Mouse (Mus musculus) megakaryocyte progenitor cell, adult 5-6 weeks (primary cell): ENCODE measurements around the gene 1110008P14Rik. TPM values are rescaled to one million over a fixed set of nuclear protein-coding genes. Genes with fewer than 3 reads are reported as not detected.
A peak's percentile ranks its signal among the peaks of the same experiment; 100 is the strongest.

Source experiments
- ATAC-seq: replicated peaks from 2 replicates; pipeline ENCODE4 v1.8.0; 2016; ENCODE audit warnings: mild to moderate bottlenecking, moderate TSS enrichment, inconsistent platforms; ENCODE audit not compliant: poor library complexity
- total RNA-seq, 2 experiments: library from RNA; stranded (forward) in 1 of 2; stranded (reverse) in 1 of 2; fragments of 157-497, 149-512 nt in 1 of 2; fragments of 200-1000 nt in 1 of 2; gene quantifications; 2 replicates each; pipeline versions ENCODE4 v1.2.3 to v1.2.4; 2015 to 2017

The 1110008P14Rik gene
- total RNA-seq, 2 experiments from 2014 or later: 15.4 to 18.1 TPM

DNA sequence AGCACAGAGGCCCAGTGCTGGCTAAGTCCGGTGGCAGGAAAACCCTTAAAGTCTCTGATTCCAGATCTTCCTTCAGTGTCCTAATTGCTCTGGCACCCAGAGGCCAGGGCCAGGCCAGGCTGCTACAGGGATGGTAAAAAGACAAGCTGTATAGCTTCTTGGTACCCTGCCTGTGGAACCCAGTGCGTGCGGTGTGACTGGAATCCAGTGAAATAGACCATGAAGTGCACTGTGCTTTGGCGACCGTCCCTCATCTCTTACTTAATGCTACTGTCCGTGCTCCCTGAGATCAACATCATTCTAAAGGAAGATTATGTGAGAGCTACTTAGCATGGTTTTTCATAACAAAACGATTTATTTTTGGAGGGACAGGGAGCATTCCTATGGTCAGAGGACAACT, 29.7 kb upstream of the 1110008P14Rik start:
- ATAC-seq: no peak

DNA sequence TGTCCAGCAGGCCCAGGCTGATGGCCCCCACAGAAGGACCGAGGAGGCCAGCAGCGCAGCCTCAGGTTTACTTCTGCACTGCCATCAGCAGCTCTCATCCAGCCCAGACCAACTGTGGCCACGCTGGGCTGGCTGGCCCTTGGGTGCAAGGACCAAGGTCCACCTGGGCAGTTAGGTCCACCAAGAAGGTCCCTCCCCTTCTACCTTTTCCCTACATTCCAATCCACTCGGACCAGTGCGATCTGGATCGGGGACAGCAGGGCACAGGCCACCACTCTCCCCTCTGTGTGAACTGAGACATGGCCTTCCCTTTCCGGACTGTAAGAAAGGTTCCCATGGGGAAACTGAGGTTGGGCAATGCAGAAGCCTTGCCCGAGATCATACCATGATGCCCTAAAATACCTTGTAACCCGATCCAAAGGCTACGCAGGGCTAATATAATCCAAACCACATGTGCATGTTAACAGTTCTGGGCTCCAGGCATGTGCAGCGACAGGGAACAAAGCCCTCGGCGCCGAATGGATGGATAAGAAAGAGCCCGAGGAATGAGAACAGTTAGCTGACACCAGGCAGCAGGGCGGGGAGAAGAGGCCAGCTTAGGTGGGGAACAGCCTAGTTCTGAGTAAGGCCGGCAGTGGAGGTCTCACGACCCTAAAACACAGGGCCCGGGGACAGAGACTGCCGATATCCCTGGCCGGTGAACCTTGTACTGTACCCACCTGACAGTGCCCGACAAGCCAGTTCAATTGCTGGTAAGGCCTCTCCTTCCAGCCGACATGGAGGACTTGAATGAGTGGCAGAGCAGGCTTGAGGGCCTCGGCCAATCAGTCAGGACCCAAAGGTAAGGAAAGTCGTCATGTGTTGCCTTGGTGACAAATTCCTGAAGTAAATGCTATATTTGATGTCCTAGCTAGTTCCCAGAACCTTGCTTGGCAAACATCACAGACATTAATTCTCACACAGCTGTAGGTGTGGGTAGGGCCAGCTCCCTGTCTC, 27.0 kb upstream of the 1110008P14Rik start:
- no peak for ATAC-seq

DNA sequence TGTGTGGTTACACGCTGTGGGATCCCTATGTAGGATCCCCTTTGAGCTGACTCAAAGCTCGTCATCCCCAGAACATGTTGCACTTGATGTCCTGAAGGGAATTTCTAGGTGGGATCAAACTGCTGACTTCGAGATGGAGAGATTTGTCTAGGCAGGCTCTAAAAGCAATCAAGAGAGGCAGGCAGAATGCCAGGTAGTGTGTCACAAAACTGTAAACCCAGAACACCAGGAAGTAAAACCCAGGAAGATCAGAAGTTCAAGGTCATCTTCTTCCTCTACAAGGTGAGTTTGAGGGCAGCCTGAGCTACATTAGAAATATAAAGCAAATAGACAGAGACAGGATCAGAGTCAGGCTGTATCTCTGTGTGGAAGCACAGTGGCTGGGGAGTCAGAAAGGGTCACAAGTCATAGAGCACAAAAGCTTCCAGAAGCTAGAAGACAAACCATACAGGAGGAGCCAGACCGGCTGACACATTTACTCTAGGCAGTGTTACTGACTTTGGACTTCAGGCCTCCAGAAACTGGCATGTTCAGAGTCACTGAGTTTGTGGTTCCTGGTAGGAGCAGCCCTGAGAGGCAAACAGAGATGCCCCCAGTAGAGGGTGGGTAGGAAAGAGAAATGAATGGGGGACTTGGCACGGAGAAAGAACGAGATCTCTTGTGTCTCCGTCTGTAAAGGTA, 25.5 kb upstream of the 1110008P14Rik start:
- no peak for ATAC-seq

DNA sequence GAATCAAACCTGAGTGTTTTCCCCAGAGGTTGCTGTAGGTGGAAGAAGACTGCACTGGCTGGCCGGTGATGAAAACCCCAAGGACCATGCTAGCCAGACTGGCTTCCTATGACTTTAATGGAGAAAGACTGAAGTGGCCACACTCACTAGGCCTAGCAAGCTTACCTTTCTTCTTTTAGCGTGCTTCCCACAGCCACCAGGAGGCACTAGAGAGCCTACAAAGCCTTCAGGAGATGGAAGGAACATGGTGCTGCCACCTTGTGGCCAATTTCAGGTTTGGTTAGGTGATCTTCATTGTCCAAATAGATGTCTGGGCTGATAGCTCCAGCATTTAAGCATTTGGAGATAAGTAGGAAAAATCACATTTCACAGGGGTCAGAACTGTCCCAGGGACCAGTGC, 22.9 kb upstream of the 1110008P14Rik start:
- ATAC-seq: peak; percentile 99

DNA sequence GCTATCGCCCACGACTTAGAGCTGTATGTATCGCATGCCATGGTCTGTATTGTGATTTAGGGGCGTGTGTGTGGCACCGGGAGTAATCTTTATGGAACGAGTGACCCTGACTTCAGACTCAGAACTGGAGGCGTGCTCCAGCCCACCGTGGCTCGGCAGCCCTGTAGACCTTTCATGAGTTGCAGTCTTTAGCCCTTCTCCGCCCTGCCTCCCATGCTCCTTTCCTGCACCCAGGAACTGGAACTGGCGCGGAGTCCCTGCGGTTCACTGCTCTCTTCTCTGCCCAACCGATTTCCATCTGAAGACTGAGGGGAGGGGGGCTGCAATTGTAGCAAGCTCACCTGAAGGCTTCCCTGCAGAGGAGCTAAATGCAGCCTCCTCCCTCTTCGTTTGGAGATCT, 15.0 kb upstream of the 1110008P14Rik start:
- no peak for ATAC-seq

DNA sequence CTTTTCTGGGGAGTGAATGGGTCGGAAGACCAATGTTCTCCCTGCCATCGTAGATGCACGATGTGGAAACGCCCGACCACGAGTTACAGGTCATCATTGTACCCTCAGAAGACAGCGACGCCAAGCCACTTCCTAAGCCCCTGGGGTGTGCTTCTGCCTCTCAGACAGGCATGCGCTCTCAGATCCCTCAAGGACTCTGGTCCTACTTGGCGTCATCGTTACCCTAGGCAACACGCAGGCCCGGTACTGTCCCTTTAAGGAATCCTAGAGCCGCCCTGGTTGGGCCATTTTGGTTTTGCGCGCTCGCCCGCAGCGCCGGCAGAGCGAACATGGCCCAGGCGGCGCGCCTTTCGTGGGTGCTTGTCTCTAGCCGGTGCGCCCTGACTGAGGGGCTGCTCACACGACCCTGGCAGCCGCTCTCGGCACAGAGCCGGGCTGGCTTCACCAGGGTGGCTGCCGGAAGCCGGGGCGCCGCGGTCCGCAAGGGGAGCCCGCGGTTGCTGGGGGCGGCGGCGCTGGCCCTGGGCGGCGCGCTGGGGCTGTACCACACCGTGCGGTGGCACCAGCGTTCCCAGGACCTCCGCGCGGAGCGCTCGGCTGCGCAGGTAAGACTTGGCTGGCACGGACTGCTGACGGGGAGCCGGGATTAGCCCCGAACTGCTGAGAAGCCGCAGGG, 14.3 kb upstream of the 1110008P14Rik start:
- peak; percentile 88 for ATAC-seq

DNA sequence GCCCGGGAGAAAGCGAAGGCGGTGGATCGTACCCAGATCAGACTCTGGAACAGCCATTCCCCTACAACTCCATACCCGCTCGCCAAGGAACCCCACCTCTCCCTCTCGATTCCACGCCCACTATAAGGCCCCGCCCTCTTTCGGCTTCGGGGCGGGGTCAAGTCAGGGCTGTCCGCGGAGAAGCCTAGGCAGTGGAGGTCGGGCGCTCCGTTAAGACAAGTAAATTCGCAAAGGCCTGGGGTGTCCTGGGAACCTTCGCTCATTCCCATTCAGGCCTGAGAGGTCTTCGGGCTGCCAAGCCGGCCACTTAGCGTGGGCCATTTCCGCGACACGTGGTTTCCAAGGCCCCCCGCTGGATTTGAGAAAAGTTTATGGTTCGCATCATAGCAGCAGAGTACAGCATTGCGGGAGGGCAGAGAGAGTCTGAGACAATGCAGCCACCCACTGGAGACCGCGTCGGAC, 13.8 kb upstream of the 1110008P14Rik start, which contains the start of gene Ptges2:
Gene Ptges2, plus strand, starts transcription at position 413 of the 462 bp plus-strand sequence.
- ATAC-seq: peak; percentile 81

DNA sequence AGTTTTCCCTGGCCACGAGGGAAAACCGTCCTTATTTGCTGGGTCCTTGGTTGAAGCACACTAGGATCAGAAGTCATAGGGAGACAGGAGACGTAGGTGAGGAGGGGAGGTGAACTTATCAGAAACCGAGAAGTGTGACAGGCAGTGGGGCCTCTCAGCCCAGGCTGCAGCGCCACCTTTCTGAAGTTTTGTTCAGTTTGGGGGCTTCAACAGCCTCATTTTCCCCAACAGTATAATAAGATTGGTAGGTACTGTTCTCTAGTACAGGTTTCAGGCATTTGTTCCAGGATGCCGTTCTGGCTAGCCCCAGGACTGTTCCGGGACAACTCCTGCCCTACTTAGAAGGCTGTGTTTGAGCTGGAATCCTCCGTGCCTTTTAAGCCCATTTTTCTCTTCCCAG, 13.2 kb upstream of the 1110008P14Rik start:
- peak; percentile 35 for ATAC-seq

DNA sequence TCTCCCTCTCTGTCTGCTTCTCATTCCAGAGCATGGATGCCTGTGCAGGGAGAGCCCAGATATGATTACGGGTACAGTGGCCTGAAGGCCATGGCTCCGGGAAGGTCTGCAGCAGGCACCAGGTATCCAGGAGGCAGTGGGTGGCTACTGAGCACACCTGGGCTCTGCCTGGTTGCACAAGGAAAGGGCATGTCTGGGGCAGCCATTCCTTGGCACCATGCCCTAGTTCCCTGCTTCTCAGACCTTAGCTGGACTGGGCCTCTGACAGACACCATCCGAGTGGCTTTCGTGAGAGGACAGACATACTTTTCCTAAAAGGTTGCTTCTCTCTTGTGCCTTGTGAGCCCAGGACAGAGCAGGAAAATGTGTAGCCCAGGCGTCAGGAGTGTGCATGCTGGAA, 10.3 kb upstream of the 1110008P14Rik start:
- ATAC-seq: no peak

DNA sequence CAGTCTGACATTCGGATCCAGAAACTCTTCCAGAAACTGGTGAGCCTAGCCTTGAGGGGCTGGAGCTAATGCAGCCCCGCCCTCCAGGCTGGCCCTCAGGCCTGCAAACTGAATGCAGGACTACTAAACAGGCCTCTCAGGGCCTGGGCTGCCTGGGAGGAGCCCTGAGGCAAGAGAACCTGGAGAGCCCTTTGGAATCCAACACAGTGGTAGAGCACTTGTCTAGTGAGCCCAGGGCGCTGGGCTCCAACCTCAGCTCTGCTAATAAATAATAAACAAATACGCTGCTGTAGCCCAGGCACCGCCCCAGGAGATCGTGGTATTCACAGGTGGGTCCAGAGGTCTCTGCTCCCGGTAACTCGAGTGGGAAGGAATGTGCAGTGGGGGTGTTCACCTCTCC, 9.1 kb upstream of the 1110008P14Rik start:
- no peak for ATAC-seq

DNA sequence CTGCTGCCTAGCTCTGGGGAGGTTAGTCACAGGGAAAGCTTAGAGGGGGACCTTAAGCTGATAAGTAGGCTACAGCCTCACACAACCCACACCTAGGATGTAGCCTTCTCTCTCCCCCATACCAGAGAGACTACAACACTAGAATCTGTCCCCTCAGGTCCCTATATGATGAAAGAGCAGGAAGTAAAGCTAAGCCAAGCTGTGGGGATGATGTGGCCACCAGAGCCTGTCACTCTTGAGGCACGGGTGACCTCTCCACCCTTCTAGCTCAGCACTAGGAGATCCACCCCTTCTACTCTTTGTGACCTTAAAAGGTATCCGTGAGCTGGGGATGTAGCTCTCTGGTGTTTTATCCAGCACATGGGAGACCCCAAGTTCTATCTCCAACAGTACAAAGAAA, 7.4 kb upstream of the 1110008P14Rik start:
- peak; percentile 35 for ATAC-seq

DNA sequence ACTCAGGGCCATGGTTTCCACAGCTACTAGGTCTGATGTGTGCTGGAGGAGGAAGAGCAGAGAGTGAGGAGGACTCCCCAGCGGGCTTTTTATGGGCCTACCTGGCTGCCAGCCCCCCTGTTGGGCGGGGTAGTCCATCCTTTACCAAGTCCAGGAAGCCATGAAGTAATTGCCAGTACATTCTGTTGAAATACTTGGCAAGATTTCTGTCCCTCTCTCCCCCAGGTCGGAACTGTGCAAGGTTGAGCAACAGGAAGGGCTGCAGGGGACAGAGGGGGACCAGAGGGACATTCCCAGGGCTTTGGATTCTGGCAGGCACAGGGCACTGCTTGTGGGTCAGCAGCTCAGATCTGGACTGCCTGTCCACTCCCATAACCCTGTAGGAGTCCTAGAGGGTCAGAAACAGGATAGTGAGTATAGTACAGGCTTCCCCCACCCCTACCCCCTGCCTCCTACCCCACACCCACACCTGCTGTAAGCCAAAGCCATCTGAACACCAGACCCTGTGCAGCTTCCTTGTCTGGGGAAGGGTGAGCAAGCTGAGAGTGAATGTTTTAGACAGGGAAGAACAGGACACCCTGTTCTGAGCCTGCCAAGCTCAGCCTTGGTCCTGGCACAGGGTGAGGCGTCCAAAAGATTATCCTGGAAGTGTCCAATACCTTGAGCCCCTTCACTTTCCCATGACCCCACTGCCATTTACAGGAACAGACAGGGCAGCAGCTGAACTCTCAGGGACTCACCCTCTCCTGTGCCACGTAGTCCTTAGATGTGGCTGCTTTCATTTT, 6.2 kb upstream of the 1110008P14Rik start, which contains the start of gene Lcn2:
Gene Lcn2, minus strand, starts transcription at position 547 of the 785 bp plus-strand sequence.
- ATAC-seq: peak; percentile 49

DNA sequence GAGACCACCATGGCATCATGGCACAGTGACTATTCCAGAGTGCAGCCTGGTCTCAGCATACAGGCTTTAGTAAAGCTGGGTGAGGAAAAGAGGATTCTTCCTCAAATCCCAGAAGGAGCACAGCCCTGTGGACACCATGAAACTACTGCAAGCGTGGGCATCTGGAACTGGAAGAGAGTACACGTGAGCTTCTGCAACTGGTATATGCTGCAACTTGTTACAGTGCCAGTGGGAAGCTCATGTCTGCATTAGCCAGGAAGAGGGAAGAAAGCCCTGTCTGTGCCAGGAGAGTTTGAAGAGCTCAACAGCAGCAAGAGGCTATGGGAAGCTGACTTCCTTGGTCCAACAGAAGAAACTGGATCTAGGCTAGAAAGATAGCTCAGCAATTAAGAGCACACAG, 951 bp upstream of the 1110008P14Rik start:
- ATAC-seq: no peak

DNA sequence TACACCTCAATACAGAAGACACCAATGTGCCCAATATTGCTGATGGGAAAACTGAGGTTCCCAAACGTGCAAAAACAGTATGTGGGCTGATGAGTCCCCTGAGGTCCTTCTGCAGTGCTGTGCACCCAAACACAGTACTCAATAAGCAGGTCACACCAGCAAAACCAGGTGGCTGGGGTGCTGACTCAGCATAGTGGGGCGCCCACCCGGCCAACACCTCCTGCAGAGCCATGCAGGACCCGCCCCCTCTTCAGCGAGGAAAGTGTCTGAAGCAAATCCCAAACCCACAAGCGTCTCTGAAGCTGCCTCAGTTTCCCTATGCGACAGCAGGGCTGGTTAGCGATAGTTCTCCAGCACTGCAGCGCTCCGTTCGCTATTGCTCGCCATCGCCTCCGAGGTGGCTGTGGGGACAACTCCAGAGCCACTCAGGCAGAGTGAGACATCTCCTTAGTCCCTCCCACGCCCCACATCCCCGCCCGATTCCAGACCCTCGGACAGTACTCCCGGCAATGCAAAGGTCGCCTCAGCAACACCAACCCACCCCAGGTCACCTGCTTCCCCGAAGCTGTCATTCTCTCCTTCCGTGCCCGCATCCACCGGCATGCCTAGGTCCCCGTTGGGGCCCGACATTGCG, 480 bp downstream of the 1110008P14Rik start:
- no peak; the same call in 1 of the 2 replicates for ATAC-seq

DNA sequence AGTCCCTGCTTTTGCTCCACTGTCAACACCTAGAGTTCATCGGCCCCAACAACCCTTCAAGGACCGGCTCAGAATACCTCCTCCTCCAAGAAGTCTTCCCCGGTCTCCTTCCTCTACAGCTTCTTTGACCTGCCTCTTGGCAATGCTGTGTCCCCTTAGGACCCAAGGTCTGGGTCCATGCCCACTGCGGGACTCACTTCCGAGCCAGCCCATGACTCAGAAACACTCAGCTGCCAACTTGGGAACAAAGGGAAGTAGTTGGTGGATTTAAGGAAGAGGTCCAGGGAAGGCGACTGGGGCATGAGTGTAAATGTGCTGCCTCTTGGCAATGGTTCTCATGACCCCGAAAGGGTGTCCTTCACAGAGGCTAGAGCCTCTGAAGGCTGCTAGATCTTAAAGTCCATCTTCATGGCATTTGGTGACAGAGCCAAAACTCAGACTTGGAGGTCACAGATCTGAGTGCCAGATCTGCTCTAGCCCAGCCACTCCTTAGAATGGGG, 1.7 kb downstream of the 1110008P14Rik start:
- no peak for ATAC-seq

DNA sequence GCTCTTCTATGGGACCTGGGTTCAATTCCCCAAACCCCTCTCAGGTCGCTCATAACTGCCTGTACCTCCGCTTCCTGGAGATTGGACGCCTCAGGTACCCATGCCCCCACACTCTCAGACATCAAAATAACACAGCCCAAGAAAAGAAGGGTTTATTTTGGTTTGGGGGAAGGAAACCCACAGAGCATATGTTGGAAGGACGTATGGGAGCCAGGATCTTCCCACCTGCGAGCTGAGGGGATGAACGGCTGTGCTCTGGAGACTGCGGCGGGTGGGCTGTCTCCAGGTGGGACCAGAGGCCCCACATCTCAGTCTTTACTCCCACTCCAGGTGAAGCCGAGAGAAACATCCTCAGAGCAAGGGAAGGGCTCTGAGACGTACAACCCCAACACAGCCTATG, 4.8 kb downstream of the 1110008P14Rik start:
- ATAC-seq: no peak

DNA sequence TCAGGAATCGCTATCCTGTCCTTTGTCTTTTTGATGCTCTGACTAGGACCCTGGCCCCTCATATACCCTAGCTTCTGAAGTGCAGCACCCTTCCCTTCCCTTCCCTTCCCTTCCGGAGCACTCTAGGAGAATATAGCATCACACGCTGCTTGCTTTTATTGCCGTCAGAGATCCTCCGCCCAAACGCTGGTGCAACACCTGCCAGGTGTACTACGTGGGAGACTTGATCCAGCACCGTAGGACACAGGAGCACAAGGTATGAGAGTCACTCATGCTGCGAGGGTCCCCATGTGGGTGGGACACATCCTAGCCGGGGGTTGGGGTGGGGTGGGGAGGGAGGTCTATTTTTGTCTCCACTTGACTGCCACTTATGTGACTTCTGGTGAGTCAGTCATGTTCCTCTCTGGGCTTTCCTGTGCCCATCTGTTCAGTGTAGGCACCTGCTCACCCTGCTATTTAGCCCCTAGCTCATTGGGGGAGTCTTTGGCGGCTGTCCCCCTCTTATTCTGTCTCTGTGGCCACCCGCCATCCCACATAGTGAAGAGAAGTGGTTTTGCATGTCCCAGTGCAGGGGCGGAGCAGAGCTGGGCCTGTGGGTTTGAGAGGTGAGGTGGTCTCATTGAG, 6.3 kb downstream of the 1110008P14Rik start:
- no peak for ATAC-seq

DNA sequence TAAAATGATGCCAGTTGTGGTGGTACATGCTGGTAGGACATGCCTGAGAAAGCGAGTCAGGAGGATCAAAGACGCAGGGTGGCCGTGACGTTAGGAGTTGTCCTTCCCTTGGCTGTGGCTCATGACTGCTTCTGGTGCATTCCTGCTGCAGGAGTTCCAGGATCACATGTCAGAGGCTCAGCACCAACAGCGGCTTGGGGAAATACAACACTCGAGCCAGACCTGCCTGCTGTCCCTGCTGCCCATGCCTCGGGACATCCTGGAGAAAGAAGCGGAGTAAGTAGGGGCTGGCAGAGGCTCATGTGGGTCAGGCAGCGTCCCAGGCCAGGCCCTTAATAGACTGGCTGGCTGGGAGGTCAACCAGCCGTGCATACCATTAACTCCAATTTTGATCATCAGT, 7.5 kb downstream of the 1110008P14Rik start:
- no peak for ATAC-seq

DNA sequence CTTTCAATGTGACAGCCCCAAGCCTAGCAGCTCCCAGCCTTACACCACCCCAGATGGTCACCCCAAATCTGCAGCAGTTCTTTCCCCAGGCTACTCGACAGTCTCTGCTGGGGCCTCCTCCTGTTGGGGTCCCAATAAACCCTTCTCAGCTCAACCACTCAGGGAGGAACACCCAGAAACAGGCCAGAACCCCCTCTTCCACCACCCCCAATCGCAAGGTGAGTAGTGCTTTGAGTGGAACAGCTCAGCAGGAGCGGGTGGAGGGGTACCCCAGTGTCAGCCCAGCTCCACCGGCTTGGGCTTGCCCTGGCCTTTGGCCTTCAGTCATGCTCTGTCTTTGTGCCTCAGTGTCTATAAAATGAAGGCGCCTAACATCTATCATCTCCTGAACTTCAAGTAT, 14.4 kb downstream of the 1110008P14Rik start:
- ATAC-seq: no peak
